Mouse (Mus musculus): Measurements from ENCODE around the gene Scfd2.

GRCm38 (mm10) chr5:74315471-74316245 lies 215.9 kb downstream of the Scfd2 start:
- TF ChIP-seq EP300 (IDR thresholded peaks at IDR 0.05; ENCODE audit: low read depth) (no peak), CTCF (IDR thresholded peaks at IDR 0.05; ENCODE audit: low read depth) (no peak)
